Mouse (Mus musculus) liver, embryonic 14.5 days (tissue): Measurements from ENCODE around the gene Rbm8a. TPM values are rescaled to one million over a fixed set of nuclear protein-coding genes. Genes with fewer than 3 reads are reported as not detected.
A peak's percentile ranks its signal among the peaks of the same experiment; 100 is the strongest.

ENCODE experiments used
- ATAC-seq: fragments of 200-750 bp; cut with Nextera tagmentation; 2 replicates; pipeline ENCODE4 v1.8.0; 2017; ENCODE audit warnings: moderate number of reproducible peaks, mild to moderate bottlenecking, moderate library complexity; ENCODE audit not compliant: insufficient read depth
- DNase-seq, 3 experiments: peaks; one replicate each; pipeline ENCODE4 v3.0.0-alpha.2; 2012 to 2013; ENCODE audit warnings: low read depth in 3 of 3, low spot score in 3 of 3
- H3K27ac ChIP-seq: fragments of 300-500 bp; sonication (generic); 2 replicates; pipeline ENCODE4 v1.5.1; 2014; ENCODE audit warnings: moderate library complexity, mild to moderate bottlenecking, control low read depth, inconsistent platforms
- H3K27me3 ChIP-seq: fragments of 300-500 bp; sonication (generic); 2 replicates; pipeline ENCODE4 v1.6.1; 2014; ENCODE audit warnings: mild to moderate bottlenecking, low read length, moderate library complexity; ENCODE audit not compliant: control insufficient read depth, insufficient read depth
- H3K36me3 ChIP-seq: fragments of 300-500 bp; sonication (generic); replicated peaks from 2 replicates; pipeline ENCODE4 v1.6.1; 2014; ENCODE audit warnings: low read depth; ENCODE audit not compliant: control insufficient read depth, insufficient read depth
- H3K4me1 ChIP-seq, 2 experiments: fragments of 200-500 bp in 1 of 2; fragments of 300-500 bp in 1 of 2; sonication (generic) in 1 of 2; replicated peaks; 2 replicates each; pipeline ENCODE4 v1.6.1; 2012 to 2014; ENCODE audit warnings: antibody characterized with exemption in 1 of 2, inconsistent platforms in 1 of 2, low read length in 1 of 2; ENCODE audit not compliant: control insufficient read depth in 2 of 2, insufficient read depth in 2 of 2
- H3K4me2 ChIP-seq: fragments of 300-500 bp; sonication (generic); 2 replicates; pipeline ENCODE4 v1.6.1; 2014; ENCODE audit warnings: low read depth, mild to moderate bottlenecking, control low read depth, moderate library complexity
- H3K4me3 ChIP-seq, 2 experiments: fragments of 200-500 bp in 1 of 2; fragments of 300-500 bp in 1 of 2; sonication (generic) in 1 of 2; 2 replicates each; pipeline ENCODE4 v1.5.1; 2012 to 2014; ENCODE audit warnings: low read depth in 2 of 2, low read length in 2 of 2, mild to moderate bottlenecking in 2 of 2, control low read depth in 1 of 2, inconsistent platforms in 1 of 2, moderate library complexity in 1 of 2; ENCODE audit not compliant: insufficient read depth in 1 of 2
- H3K9ac ChIP-seq: fragments of 300-500 bp; sonication (generic); replicated peaks from 2 replicates; pipeline ENCODE4 v1.6.1; 2014; ENCODE audit warnings: mild to moderate bottlenecking, control low read depth, moderate library complexity
- H3K9me3 ChIP-seq: fragments of 300-500 bp; sonication (generic); 2 replicates; pipeline ENCODE4 v1.6.1; 2016; ENCODE audit warnings: low read length, mixed read lengths; ENCODE audit not compliant: control insufficient read depth
- CTCF ChIP-seq: IDR thresholded peaks from 2 replicates; pipeline ENCODE4 v1.5.1; 2016; ENCODE audit warnings: antibody characterized with exemption, low read depth, control low read depth
- EP300 ChIP-seq: IDR thresholded peaks from 2 replicates; pipeline ENCODE4 v1.6.1; 2016; ENCODE audit warnings: antibody characterized with exemption, low read depth
- WGBS: fragments of 180-500 bp; shearing (Covaris S2); extraction: QIAGEN DNeasy Blood & Tissue Kit; methylation state at CpG from one replicate; pipeline ENCODE4 v1.1.7; 2014; ENCODE audit not compliant: insufficient replicate concordance; 5-methylcytosine and 5-hydroxymethylcytosine counted together
- polyA plus RNA-seq, 2 experiments: library from polyadenylated mRNA; depleted of rRNA in 1 of 2; stranded (reverse) in 1 of 2; unstranded in 1 of 2; fragments of >200 nt; fragmentation: Nextera tagmentation in 1 of 2; extraction: Ambion mirVana in 1 of 2; gene quantifications; 2 replicates each; pipeline versions ENCODE4 v1.2.1 to v1.2.3; 2012 to 2014

The Rbm8a gene
- polyA plus RNA-seq, 2 experiments = 22.8 to 69.1 TPM

- WGBS = 2% methylated on average over 10 of the region's 10 CpGs
Observed at GRCm38 (mm10) chr3:96593374-96593773, 36.4 kb upstream of the Rbm8a start.

GRCm38 (mm10) chr3:96593790-96594560 lies 35.8 kb upstream of the Rbm8a start, which contains the start of gene Polr3gl:
Polr3gl (minus strand) TSS chr3:96594181.
- peak within 1 kb of the TSS; percentile 69 to 96 for H3K4me3 ChIP-seq
- WGBS = under 1% methylated on average over 38 of the region's 38 CpGs
- ATAC-seq = peak; percentile 94

More at GRCm38 (mm10) chr3:96593374-96593773, 36.4 kb upstream of the Rbm8a start:
- peak overlapping the region; percentile 69 to 96 for H3K4me3 ChIP-seq
- H3K4me2 ChIP-seq = peak overlapping the region; percentile 98
- H3K9ac ChIP-seq = peak overlapping the region; percentile 70
- H3K27ac ChIP-seq = peak overlapping the region; percentile 46
- no peak for DNase-seq
- H3K9me3 ChIP-seq = no peaks in the 10 kb centered on the region
- TF ChIP-seq EP300 (no peak), CTCF (no peak)
- H3K27me3 ChIP-seq = peaks cover 37% of the 10 kb centered on the region
- 0 out of 2 replicates have a peak, but pooled peaks have one; percentile 18 for ATAC-seq
- peaks cover 0 to 10% of the 10 kb centered on the region in 2 experiments; a peak in 2 of 4 replicates for H3K4me1 ChIP-seq
- no peaks in the 10 kb centered on the region for H3K36me3 ChIP-seq

GRCm38 (mm10) chr3:96594851-96595250 lies 34.9 kb upstream of the Rbm8a start:
- TF ChIP-seq CTCF = 0 out of 2 replicates have a peak, but pooled peaks have one; percentile 14
- TF ChIP-seq EP300 = no peak
- Histone ChIP-seq H3K27me3 (peaks cover 52% of the 10 kb centered on the region), H3K4me2 (no peak overlapping the region), H3K4me3 (no peak overlapping the region), H3K4me1 (peaks cover 0 to 10% of the 10 kb centered on the region in 2 experiments; a peak in 2 of 4 replicates), H3K9ac (no peak overlapping the region), H3K36me3 (no peaks in the 10 kb centered on the region), H3K27ac (no peak overlapping the region), H3K9me3 (no peaks in the 10 kb centered on the region)
- no peak for DNase-seq
- 82% methylated on average over 5 of the region's 5 CpGs for WGBS
- no peak for ATAC-seq

More at GRCm38 (mm10) chr3:96593790-96594560, 35.8 kb upstream of the Rbm8a start, which contains the start of gene Polr3gl:
- Histone ChIP-seq H3K36me3 (no peaks in the 10 kb centered on the region), H3K27ac (peak within 1 kb of the TSS; percentile 46), H3K27me3 (peaks cover 43% of the 10 kb centered on the region), H3K9me3 (no peaks in the 10 kb centered on the region), H3K4me2 (peak within 1 kb of the TSS; percentile 98), H3K9ac (peak within 1 kb of the TSS; percentile 70), H3K4me1 (peaks cover 0 to 10% of the 10 kb centered on the region in 2 experiments; a peak in 2 of 4 replicates)
- DNase-seq = peak; percentile 85 to 90 (median 87)
- 0 out of 2 replicates have a peak, but pooled peaks have one; percentile 45 for TF ChIP-seq CTCF
- TF ChIP-seq EP300 = no peak

GRCm38 (mm10) chr3:96595661-96596060 lies 34.1 kb upstream of the Rbm8a start:
- H3K27me3 ChIP-seq = peaks cover 58% of the 10 kb centered on the region
- no peaks in the 10 kb centered on the region for H3K9me3 ChIP-seq
- TF ChIP-seq CTCF (no peak), EP300 (no peak)
- DNase-seq (no peak), ATAC-seq (no peak)
- no peak overlapping the region for H3K9ac ChIP-seq
- 23% methylated on average over 6 of the region's 6 CpGs for WGBS
- H3K4me1 ChIP-seq = peaks cover 0 to 10% of the 10 kb centered on the region in 2 experiments; a peak in 2 of 4 replicates
- no peak overlapping the region for H3K27ac ChIP-seq
- H3K36me3 ChIP-seq = no peaks in the 10 kb centered on the region
- no peak overlapping the region for H3K4me2 ChIP-seq
- no peak overlapping the region for H3K4me3 ChIP-seq

- Histone ChIP-seq H3K4me1 (peaks cover 0 to 10% of the 10 kb centered on the region in 2 experiments; a peak in 2 of 4 replicates), H3K9ac (no peak within 1 kb of the TSS), H3K4me2 (peak within 1 kb of the TSS; percentile 57), H3K27ac (no peak within 1 kb of the TSS), H3K36me3 (no peaks in the 10 kb centered on the region), H3K4me3 (peak within 1 kb of the TSS; percentile 12 to 35; a peak in 3 of 4 replicates), H3K27me3 (peaks cover 64% of the 10 kb centered on the region), H3K9me3 (no peaks in the 10 kb centered on the region)
- no peak for ATAC-seq
- no peak for DNase-seq
- 3% methylated on average over 21 of the region's 23 CpGs for WGBS
- no peak for TF ChIP-seq CTCF
- TF ChIP-seq EP300 = no peak
Observed at GRCm38 (mm10) chr3:96596228-96596707, 33.5 kb upstream of the Rbm8a start, which contains the start of gene Ankrd34a. Ankrd34a (plus strand) TSS chr3:96596636.
